Mouse (Mus musculus): ENCODE measurements at regions not wholly inside any gene's neighbourhood (a gene's known extent, or its start where the extent isn't known, plus 50 kb on each side); places are given as distances from the start of the nearest gene placed in this dataset.
A peak's percentile ranks its signal among the peaks of the same experiment; 100 is the strongest.

DNA sequence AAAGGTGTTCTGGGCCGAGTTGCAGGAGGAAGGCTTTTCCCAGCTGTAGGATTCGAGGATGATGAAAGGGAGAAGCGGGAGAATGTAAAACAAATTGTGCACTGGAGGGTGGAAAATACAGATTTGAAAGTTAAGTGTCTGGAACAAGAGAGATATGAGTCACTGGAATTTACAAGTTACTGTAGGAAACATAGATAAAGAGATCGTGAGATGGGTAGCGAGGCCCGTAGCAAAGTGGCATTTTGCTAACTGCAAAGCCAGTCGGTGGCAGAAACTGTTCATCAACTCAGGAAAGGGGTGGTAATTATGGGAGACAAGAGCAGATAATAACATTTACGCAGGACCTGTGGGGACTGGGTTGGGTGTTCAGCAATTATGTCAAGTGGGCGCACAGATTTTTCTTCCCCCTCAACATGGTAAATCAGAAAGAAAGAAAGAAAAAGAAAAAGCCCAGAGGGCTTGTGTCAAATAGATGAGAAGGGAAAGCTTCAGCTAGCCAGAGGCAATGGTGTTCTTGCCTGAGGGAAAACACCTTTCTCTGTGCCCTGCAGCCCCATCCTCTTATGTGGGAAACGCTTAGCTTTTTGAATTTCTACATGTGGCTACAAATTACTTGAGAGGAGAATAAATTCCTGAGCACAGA lies 87.2 kb downstream of the Foxb1 start:
- no peaks in the 10 kb centered on the region for H3K9me3 ChIP-seq (replicated peaks)
- 69% methylated on average over 10 of the region's 10 CpGs for WGBS
- H3K27ac ChIP-seq, result no peak overlapping the region
- H3K4me1 ChIP-seq, result peaks cover 17% of the 10 kb centered on the region
- H3K9ac ChIP-seq, result no peak overlapping the region
- H3K4me2 ChIP-seq, result no peak overlapping the region
- ATAC-seq (replicated peaks; ENCODE audit: low FRiP score), result no peak
- no peaks in the 10 kb centered on the region for H3K36me3 ChIP-seq
- peaks cover 66% of the 10 kb centered on the region for H3K27me3 ChIP-seq
- H3K4me3 ChIP-seq (replicated peaks), result no peak overlapping the region

DNA sequence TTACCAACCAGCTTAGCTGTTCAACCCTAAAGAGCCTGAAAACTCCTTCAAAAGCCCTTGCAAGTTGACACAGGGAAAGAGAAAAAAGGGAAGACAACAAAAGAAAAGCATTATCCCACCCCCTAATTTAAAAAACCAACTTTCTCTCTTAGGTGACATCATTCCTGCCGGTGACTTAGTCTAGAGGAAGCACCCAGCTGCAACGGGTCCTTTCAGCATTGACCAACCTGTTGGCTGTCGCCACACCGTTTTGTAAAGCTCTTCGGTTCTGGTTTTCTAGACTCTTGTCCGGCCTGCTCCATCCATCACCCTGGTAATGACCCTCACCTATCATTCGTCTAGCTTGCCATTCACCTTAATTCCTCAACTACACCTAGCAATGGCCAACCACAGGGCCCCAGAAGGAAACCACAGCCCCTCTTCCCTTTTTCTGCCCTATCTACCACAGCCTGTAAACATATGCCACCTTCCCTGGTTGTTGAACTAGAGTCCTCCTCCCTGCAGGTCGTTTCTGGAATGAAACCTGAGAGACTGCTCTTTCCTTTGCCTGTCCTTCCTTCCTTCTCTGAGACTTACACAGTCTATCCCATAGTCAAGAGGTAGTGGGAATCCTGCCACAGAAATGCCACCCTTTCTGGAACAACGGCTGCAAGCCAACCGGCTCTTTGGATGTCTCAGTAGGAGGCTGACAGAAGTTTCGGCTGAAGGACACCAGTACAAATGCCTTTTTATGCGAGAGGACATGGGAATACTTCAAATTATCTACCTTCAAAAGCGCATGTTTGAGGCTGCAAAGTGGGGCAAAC lies 87.9 kb downstream of the Foxb1 start:
- H3K27me3 ChIP-seq, result peaks cover 73% of the 10 kb centered on the region
- H3K9ac ChIP-seq, result no peak overlapping the region
- H3K9me3 ChIP-seq (replicated peaks), result no peaks in the 10 kb centered on the region
- H3K36me3 ChIP-seq, result no peaks in the 10 kb centered on the region
- H3K4me2 ChIP-seq, result no peak overlapping the region
- 55% methylated on average over 13 of the region's 13 CpGs for WGBS
- peaks cover 17% of the 10 kb centered on the region for H3K4me1 ChIP-seq
- no peak for ATAC-seq (replicated peaks; ENCODE audit: low FRiP score)
- H3K27ac ChIP-seq, result no peak overlapping the region
- H3K4me3 ChIP-seq (replicated peaks), result no peak overlapping the region

DNA sequence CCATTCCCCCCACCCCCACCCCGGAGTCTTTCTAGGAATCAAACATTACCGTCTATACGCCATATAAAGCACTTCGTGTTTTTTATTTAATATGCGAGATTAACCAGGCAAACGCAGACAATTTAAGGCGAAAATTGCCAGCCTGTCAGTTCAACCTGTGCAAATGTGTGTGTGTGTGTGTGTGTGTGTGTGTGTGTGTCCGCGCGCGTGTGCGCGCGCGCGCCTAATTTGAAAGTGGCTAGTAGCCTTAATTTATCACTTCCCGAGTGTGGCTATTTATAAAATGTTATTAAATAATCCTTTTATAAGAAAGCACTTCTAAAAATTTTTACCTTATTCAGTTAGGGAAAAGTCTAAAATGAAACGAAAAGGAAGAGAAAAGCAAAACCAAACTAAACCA lies 89.5 kb downstream of the Foxb1 start:
- Histone ChIP-seq H3K9me3 (replicated peaks) (no peaks in the 10 kb centered on the region), H3K27me3 (peaks cover 83% of the 10 kb centered on the region), H3K27ac (no peak overlapping the region), H3K4me2 (peak overlapping the region; percentile 40), H3K36me3 (no peaks in the 10 kb centered on the region), H3K9ac (no peak overlapping the region), H3K4me3 (replicated peaks) (peak overlapping the region; percentile 9; the same call in 1 of the 2 replicates), H3K4me1 (peaks cover 17% of the 10 kb centered on the region)
- ATAC-seq (replicated peaks; ENCODE audit: low FRiP score), result no peak
- 1% methylated on average over 18 of the region's 18 CpGs for WGBS

DNA sequence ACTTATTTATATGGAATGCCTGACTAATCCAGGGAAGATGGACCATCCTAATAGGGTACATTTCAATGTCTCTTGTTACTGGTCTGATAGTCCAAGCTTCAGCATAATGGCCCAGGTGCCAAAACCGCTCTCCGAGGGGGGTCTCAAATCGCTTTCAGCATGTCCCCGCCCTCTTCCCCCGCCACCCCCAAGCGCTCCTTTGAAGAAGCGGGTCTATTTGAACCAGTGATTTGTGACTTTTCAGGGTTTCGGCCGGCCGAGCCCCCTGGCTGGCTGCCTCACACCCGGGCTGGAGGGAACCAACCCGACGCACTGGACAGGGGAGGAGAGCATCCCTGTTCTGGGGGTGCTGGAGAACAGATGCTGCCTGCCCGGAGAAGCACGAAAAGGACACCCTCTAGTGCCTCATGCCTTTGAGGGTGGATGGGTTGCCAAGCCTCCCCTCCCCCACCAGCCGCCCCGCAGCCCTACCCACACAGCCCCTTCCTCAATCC lies 90.1 kb downstream of the Foxb1 start:
- Histone ChIP-seq H3K27ac (no peak overlapping the region), H3K4me3 (replicated peaks) (peak overlapping the region; percentile 9; the same call in 1 of the 2 replicates), H3K27me3 (peaks cover 87% of the 10 kb centered on the region), H3K4me1 (peaks cover 17% of the 10 kb centered on the region), H3K9me3 (replicated peaks) (no peaks in the 10 kb centered on the region), H3K36me3 (no peaks in the 10 kb centered on the region), H3K4me2 (peak overlapping the region; percentile 40), H3K9ac (no peak overlapping the region)
- ATAC-seq (replicated peaks; ENCODE audit: low FRiP score), result no peak
- under 1% methylated on average over 17 of the region's 17 CpGs for WGBS

DNA sequence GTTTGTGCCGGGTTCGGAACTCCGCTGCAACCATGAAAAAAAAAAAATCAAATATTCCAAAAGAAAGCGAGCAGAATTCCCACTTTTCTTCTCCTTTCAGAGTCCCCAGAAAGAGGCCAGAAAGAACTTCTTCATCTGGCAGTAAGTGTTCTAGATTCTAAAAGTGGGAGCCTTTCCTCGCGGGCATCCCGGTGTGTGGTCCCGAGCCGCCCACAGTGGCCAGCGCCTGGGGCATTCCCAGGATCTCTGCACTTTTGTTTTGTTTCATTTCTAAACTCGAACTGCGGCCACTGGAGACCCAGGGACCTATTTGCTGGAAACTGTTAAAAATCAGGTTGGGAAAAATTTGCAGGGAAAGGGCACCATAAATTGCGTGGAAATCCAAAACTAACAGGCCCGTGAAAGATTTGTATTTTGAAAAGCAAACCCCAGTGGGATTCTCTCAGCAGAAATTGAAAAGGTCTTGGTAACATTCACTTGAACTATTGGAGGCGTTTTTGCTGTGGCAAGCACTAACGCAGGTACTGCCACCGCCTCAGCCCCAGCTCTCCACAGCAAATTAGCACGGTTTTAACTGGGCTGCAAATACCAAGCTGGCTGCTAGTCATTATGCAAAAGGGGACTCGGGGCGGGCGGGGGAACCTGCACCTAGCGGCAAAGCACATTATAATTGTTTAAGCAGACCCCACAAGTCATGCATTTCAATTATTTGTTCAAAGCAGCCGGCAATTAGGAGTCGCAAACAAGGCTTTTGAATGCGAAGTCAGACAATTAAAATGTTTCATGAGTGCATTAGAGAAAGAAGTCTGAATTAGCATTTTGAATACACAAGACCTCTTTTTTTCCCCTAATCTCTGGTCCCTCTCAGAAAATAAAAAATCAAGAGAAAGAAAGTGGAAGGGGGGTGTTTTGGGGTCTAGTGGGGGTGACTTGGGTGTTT lies 90.9 kb downstream of the Foxb1 start:
- peaks cover 91% of the 10 kb centered on the region for H3K27me3 ChIP-seq

DNA sequence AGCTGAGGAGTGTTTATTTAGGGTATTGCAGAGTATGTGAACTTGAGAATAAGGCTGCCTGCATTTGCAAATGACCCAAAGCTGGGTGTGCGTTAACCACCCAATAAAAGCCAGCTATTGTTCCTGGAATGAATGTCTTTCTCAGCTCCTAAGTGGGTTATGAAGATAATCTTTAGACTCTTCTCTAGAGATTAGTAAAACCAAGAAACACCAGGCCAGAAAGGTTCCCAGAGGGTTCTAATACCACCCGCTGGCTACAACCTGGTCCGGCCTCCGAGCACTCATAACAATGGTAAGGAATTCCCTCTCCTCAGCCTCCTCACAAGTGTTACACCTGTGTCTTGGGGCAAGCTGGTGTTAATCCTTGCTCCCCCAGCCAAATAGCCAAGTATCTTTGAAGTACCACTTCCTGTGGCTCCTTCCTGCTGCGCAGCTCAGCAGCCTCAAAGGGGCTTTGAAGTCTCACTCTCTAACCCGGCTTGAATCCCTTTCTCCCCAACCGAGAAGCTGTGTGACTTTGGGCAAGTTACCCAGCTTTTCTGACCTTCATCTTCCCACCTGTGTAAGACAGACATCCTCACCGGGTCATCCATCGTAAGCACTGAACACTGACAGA lies 92.2 kb downstream of the Foxb1 start:
- no peak for ATAC-seq (replicated peaks; ENCODE audit: low FRiP score)
- WGBS, result 11% methylated on average over 9 of the region's 9 CpGs
- peaks cover 89% of the 10 kb centered on the region for H3K27me3 ChIP-seq

More for the DNA sequence above, 90.9 kb downstream of the Foxb1 start:
- 0 out of 2 replicates have a peak overlapping the region, but pooled peaks have one; percentile 1 for H3K4me3 ChIP-seq (replicated peaks)
- no peaks in the 10 kb centered on the region for H3K36me3 ChIP-seq
- WGBS, result 3% methylated on average over 25 of the region's 25 CpGs
- H3K27ac ChIP-seq, result no peak overlapping the region
- no peak for ATAC-seq (replicated peaks; ENCODE audit: low FRiP score)
- no peaks in the 10 kb centered on the region for H3K9me3 ChIP-seq (replicated peaks)
- no peak overlapping the region for H3K9ac ChIP-seq
- H3K4me2 ChIP-seq, result peak overlapping the region; percentile 40
- H3K4me1 ChIP-seq, result peaks cover 17% of the 10 kb centered on the region

DNA sequence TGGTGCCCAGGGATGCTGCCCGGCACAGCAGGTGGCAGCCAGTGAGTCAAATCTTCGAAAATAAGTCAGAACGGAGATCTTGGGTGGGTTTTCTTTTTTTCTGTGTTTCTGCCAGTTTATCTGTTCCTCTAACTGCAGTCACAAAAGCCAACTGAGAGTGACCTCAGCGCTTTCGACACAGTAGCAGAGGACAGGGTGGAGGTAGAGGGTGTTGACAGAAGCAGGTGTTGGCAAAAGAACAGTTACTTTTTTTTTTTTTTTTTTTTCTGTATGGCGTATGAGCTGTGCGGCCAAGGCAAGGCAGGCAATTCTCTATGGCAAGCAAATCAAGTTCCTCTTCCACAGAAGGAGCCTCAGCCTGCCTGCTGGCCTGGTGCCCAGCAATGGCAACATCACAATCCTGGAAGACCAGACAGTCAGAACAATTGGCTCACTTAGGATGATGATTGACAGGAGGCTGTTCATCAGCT lies 93.6 kb downstream of the Foxb1 start:
- Histone ChIP-seq H3K4me1 (peaks cover 17% of the 10 kb centered on the region), H3K9me3 (replicated peaks) (no peaks in the 10 kb centered on the region), H3K9ac (no peak overlapping the region), H3K4me2 (no peak overlapping the region), H3K27ac (no peak overlapping the region), H3K36me3 (no peaks in the 10 kb centered on the region), H3K27me3 (peaks cover 87% of the 10 kb centered on the region), H3K4me3 (replicated peaks) (no peak overlapping the region)
- ATAC-seq (replicated peaks; ENCODE audit: low FRiP score), result no peak
- 80% methylated on average over 7 of the region's 7 CpGs for WGBS

More for the DNA sequence above, 92.2 kb downstream of the Foxb1 start:
- no peak overlapping the region for H3K4me3 ChIP-seq (replicated peaks)
- H3K4me1 ChIP-seq, result peaks cover 17% of the 10 kb centered on the region
- no peak overlapping the region for H3K4me2 ChIP-seq
- no peaks in the 10 kb centered on the region for H3K36me3 ChIP-seq
- H3K9me3 ChIP-seq (replicated peaks), result no peaks in the 10 kb centered on the region
- no peak overlapping the region for H3K27ac ChIP-seq
- H3K9ac ChIP-seq, result no peak overlapping the region

DNA sequence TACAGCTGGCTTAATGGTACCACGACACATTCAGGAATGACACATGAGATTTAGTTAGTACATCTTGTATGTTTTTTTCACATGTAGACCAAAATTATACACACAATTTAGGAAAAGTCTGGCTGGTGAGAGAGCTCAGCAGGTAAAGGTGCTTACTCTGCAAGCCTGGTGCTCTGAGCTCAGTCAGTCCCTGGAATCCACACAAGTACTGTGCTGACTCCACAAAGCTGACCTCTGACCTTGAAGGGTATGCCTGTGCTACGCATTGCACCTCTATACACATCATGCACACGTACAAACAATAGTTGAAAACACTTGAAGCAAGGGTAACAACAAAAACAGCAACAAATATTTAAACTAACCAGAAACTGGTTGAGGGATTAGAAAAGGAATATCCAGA lies 96.5 kb downstream of the Foxb1 start:
- WGBS, result 91% methylated on average over 3 of the region's 3 CpGs
- Histone ChIP-seq H3K9ac (no peak overlapping the region), H3K27ac (no peak overlapping the region), H3K36me3 (no peaks in the 10 kb centered on the region), H3K4me3 (replicated peaks) (no peak overlapping the region), H3K4me2 (no peak overlapping the region), H3K27me3 (peaks cover 58% of the 10 kb centered on the region), H3K4me1 (no peaks in the 10 kb centered on the region), H3K9me3 (replicated peaks) (no peaks in the 10 kb centered on the region)
- ATAC-seq (replicated peaks; ENCODE audit: low FRiP score), result no peak

DNA sequence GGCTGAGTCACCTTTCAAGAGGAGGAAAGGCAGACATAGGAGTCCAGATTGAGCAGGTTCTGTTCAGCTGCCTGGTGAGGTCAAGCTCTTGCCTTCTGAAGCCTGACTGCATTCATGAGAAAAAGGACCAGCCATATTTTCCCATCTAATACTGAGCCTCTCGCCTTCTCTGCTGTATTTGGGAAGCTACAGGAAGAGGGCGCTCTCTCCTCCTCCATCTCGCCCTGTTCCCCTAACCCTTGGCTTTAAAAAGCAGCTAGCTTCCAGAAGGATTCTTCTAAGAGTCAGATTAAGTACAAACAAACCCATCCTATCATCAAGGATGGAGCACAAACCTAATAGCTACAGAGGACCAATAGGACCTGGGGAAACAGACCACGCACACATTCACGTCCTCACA lies 98.3 kb downstream of the Foxb1 start:
- Histone ChIP-seq H3K9me3 (replicated peaks) (no peaks in the 10 kb centered on the region), H3K4me2 (no peak overlapping the region), H3K9ac (no peak overlapping the region), H3K27me3 (peaks cover 40% of the 10 kb centered on the region), H3K36me3 (no peaks in the 10 kb centered on the region), H3K27ac (no peak overlapping the region), H3K4me1 (no peaks in the 10 kb centered on the region), H3K4me3 (replicated peaks) (no peak overlapping the region)
- 39% methylated on average over 5 of the region's 5 CpGs for WGBS
- ATAC-seq (replicated peaks; ENCODE audit: low FRiP score), result no peak

DNA sequence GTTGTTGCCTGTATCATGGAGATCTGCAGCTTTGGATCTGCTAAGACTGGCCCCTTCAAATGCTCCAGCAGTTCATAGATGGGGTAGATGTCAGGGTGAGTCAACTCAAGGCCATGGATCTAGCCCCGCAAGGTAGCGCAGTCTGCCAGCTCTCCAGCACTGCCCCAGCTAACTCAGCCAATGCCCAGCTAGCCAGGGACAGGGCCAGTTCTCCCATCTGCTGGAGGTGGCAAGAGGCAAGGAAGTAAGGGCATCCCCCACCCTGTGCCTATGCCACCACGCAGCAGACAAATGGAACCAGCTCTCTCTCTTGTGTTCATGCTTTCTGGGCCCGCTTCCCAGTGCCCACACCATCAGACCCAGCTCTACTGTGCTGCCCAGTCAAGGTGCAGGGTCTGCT lies 102.5 kb downstream of the Foxb1 start:
- 93% methylated on average over 4 of the region's 4 CpGs for WGBS
- Histone ChIP-seq H3K4me2 (no peak overlapping the region), H3K36me3 (no peaks in the 10 kb centered on the region), H3K9me3 (replicated peaks) (no peaks in the 10 kb centered on the region), H3K4me1 (no peaks in the 10 kb centered on the region), H3K27ac (no peak overlapping the region), H3K9ac (no peak overlapping the region), H3K27me3 (peaks cover 21% of the 10 kb centered on the region), H3K4me3 (replicated peaks) (no peak overlapping the region)
- no peak for ATAC-seq (replicated peaks; ENCODE audit: low FRiP score)

DNA sequence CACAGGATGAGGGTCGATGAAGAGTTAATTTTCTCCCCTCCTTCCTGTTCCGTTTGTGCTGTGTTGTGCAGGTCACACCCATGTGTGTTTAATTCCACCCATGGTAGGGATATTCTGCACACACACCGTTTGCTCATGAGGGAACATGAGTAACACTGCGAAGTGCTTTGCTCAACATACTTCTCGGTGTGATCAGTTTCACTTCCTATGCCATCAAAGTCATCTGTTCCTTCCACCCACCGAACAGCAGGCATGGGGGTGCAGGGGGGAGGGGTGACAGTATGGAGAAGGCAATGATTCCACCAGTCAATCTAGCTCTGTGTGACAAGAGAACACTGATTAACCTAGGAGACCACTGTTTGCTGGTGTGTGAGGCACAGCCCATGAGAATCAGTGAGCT lies 104.7 kb downstream of the Foxb1 start:
- ATAC-seq (replicated peaks; ENCODE audit: low FRiP score), result no peak
- Histone ChIP-seq H3K9ac (no peak overlapping the region), H3K9me3 (replicated peaks) (no peaks in the 10 kb centered on the region), H3K4me3 (replicated peaks) (no peak overlapping the region), H3K4me1 (no peaks in the 10 kb centered on the region), H3K4me2 (no peak overlapping the region), H3K27ac (no peak overlapping the region), H3K27me3 (0 out of 2 replicates have a peak, but pooled peaks cover 11% of the 10 kb centered on the region), H3K36me3 (no peaks in the 10 kb centered on the region)
- WGBS, result 72% methylated on average over 6 of the region's 6 CpGs
